Mouse (Mus musculus) C2C12 (cell line): ENCODE data around the gene Brap.

Source experiments
- CTCF ChIP-seq: IDR thresholded peaks from one replicate; pipeline ENCODE4 v1.5.1; 2011; ENCODE audit not compliant: control insufficient read depth, insufficient read depth, insufficient read length
- FOSL1 ChIP-seq: IDR thresholded peaks from one replicate; pipeline ENCODE4 v1.8.0; 2011; ENCODE audit warnings: mild to moderate bottlenecking, low read length; ENCODE audit not compliant: poor library complexity, insufficient read depth, severe bottlenecking
- MAX ChIP-seq: IDR thresholded peaks from one replicate; pipeline ENCODE4 v1.6.1; 2011; ENCODE audit warnings: mild to moderate bottlenecking, control low read depth
- USF1 ChIP-seq: IDR thresholded peaks from one replicate; pipeline ENCODE4 v1.6.1; 2011; ENCODE audit warnings: low read depth, mild to moderate bottlenecking, control low read depth, moderate library complexity

- TF ChIP-seq CTCF (no peak), USF1 (no peak), MAX (no peak), FOSL1 (no peak)
These were observed 20.8 kb upstream of the Brap start for GRCm38 (mm10) chr5:121639601-121640000.
